Mouse (Mus musculus): ENCODE measurements around the gene Cldn4. TPM values are rescaled to one million over a fixed set of nuclear protein-coding genes. Genes with fewer than 3 reads are reported as not detected.

Gene Cldn4
- polyA plus RNA-seq, 1 experiment from 2014 or later = 3.4 TPM

DNA sequence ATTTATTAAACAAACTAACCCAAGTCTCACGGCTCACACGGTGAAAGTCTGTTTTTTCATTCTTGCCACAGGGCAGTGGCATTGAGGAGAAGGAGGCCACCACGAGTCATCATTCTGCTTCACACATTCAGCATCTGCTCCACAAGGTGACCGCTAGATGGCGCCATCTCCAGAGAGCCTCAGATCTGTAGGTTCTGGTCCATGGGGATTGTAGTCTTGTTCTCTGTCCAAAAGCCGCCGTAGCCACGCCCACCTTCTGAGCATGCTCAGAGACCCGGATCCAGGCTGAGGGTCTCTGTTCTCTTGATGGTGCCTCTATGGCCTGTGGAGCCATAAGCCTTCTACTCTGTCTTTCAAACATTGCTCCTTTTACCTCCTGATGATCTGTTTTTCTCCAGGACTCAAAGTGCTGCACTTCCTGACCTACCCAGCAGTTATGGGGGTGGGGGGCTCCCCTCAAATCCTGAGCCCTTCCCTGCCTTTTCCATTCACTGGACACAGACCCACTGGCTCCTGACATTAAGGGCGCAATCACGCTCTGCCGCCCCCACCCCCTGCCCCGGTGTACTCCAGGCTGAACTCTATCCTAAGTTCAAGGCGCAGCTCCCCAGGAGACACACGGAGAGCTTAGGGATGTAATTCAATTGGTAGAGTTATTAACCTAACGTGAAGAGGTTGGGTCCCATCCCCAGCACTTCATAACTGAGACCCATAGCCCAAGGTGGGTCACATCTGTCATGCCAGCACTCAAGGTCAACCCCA lies 28.5 kb downstream of the Cldn4 start:
- Histone ChIP-seq H3K9me3 (replicated peaks) (0 out of 2 replicates have a peak, but pooled peaks cover 3% of the 10 kb centered on the region), H3K27ac (replicated peaks) (no peak overlapping the region), H3K4me3 (no peak overlapping the region), H3K4me1 (no peaks in the 10 kb centered on the region), H3K36me3 (no peaks in the 10 kb centered on the region), H3K27me3 (ENCODE audit: low read depth, poor library complexity, severe bottlenecking) (no peaks in the 10 kb centered on the region)
- peak; percentile 41 for DNase-seq (ENCODE audit: low spot score)
- 50% methylated on average over 16 of the region's 16 CpGs for WGBS

DNA sequence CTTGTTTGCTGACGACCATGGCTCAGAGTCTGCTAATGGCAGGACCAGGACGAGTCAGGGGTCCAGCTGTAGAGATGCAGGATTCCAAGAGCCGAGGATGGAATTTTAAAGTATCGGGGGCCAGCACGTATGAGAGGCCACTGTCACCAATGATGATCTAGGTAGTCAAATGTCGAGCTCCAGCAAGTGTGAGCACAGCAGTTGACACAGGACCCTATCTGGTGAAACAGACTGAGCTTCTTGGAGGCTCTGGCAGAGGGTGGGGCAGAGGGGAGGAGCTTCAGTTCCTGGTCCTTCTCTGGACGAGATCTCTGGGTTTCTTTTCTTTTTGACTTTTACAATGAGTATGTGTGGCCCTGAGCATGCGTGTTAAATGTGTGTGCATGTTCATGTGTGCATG lies 31.4 kb downstream of the Cldn4 start, which contains the start of gene Cldn13:
Cldn13 (minus strand) TSS at position 216 of the 400 bp plus-strand sequence.
- WGBS = 86% methylated on average over 8 of the region's 8 CpGs
- no peak within 1 kb of the TSS for H3K27ac ChIP-seq (replicated peaks)

DNA sequence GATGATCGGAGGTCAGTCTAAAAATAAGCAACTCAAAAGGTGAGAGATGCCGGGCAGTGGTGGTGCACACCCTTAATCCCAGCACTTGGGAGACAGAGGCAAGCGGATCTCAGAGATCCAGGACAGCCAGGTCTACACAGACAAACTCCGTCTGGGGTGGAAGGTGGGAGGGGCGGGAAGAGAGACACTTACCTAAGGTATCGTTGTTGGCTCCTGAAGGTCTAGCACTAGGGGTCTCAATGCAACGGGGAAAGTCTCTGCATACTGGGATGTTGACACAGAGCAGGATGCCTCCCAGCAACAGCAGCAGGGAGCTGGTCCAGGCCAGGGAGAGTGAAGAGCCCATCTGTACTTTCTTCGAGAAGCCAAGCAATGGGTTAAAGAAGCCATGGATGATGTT lies 32.2 kb downstream of the Cldn4 start:
- DNase-seq (ENCODE audit: low spot score) = no peak
- Histone ChIP-seq H3K27me3 (ENCODE audit: low read depth, poor library complexity, severe bottlenecking) (no peaks in the 10 kb centered on the region), H3K9me3 (replicated peaks) (0 out of 2 replicates have a peak, but pooled peaks cover 3% of the 10 kb centered on the region), H3K27ac (replicated peaks) (no peak overlapping the region), H3K4me3 (no peak overlapping the region), H3K36me3 (no peaks in the 10 kb centered on the region), H3K4me1 (no peaks in the 10 kb centered on the region)
- 86% methylated on average over 8 of the region's 8 CpGs for WGBS

More for the DNA sequence above, 31.4 kb downstream of the Cldn4 start, which contains the start of gene Cldn13:
- no peak for DNase-seq (ENCODE audit: low spot score)
- no peak within 1 kb of the TSS for H3K4me3 ChIP-seq
- no peaks in the 10 kb centered on the region for H3K27me3 ChIP-seq (ENCODE audit: low read depth, poor library complexity, severe bottlenecking)
- no peaks in the 10 kb centered on the region for H3K36me3 ChIP-seq
- H3K4me1 ChIP-seq = no peaks in the 10 kb centered on the region
- 0 out of 2 replicates have a peak, but pooled peaks cover 3% of the 10 kb centered on the region for H3K9me3 ChIP-seq (replicated peaks)

DNA sequence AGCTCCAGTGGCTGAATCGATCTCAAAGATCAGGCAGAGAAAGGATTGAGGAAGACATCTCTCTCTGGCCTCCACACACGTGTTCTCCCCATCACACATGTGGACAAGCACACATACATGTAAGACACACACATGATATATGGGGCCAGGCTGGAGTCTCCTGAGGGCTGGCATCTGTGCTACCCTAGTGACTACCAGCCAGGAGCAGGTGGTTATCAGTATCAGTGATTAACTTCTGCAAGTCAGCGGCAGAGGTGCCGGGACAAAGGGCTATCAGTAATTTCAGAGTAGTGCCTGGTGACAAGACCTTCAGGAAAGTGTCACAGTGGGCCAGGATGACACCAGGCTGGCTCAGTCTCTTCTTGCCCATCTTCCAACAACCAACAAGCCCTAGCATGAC lies 33.0 kb downstream of the Cldn4 start:
- Histone ChIP-seq H3K4me3 (no peak overlapping the region), H3K27ac (replicated peaks) (no peak overlapping the region), H3K9me3 (replicated peaks) (0 out of 2 replicates have a peak, but pooled peaks cover 3% of the 10 kb centered on the region), H3K4me1 (no peaks in the 10 kb centered on the region), H3K36me3 (no peaks in the 10 kb centered on the region), H3K27me3 (ENCODE audit: low read depth, poor library complexity, severe bottlenecking) (no peaks in the 10 kb centered on the region)
- WGBS = 87% methylated on average over 4 of the region's 4 CpGs
- DNase-seq (ENCODE audit: low spot score) = no peak

DNA sequence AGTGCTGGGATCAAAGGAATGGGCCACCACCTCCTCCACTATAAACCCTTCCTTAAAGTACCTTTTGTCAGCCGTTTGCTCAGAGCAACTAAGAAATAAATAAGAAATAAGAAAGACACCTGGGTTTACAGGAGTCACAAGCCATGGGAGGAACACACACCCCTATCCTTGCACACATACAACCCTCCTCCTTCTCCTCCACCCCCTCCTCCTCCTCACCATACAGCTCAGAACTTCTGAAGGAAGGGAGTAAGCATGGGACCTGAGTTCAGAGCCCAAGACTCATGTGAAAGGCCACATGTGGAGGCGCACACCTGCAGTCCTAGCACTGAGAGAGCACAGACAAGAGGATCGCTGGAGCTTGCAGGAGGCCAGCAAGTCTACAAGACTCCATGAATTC lies 33.4 kb downstream of the Cldn4 start:
- Histone ChIP-seq H3K9me3 (replicated peaks) (0 out of 2 replicates have a peak, but pooled peaks cover 3% of the 10 kb centered on the region), H3K4me1 (no peaks in the 10 kb centered on the region), H3K36me3 (no peaks in the 10 kb centered on the region), H3K4me3 (0 out of 2 replicates have a peak overlapping the region, but pooled peaks have one; percentile 1), H3K27me3 (ENCODE audit: low read depth, poor library complexity, severe bottlenecking) (no peaks in the 10 kb centered on the region), H3K27ac (replicated peaks) (no peak overlapping the region)
- WGBS = 80% methylated on average over 3 of the region's 3 CpGs
- DNase-seq (ENCODE audit: low spot score) = no peak

DNA sequence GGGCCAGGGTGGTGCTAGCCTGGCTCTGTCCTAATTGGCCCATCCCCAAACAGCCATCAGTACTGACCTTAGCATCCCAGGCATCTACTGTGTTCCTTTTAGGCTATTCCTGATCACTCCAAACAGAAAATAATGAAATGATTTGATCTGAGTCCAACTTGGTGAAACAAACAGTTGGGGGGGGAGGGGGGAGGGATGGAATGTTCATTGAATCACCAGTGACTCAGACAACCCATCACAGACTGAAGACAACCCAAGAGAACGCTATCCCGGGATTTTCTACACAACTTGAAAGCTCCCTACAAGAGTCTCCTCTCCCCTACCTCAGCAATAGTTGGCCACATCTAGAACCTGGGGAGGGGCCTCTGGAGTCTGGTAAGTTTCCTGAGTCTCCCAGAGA lies 34.8 kb downstream of the Cldn4 start:
- Histone ChIP-seq H3K4me1 (peaks cover 4% of the 10 kb centered on the region; the same call in 1 of the 2 replicates), H3K27me3 (ENCODE audit: low read depth, poor library complexity, severe bottlenecking) (no peaks in the 10 kb centered on the region), H3K36me3 (no peaks in the 10 kb centered on the region), H3K4me3 (no peak overlapping the region), H3K27ac (replicated peaks) (no peak overlapping the region), H3K9me3 (replicated peaks) (no peaks in the 10 kb centered on the region)
- WGBS = 94% methylated on average over 2 of the region's 2 CpGs
- no peak for DNase-seq (ENCODE audit: low spot score)

DNA sequence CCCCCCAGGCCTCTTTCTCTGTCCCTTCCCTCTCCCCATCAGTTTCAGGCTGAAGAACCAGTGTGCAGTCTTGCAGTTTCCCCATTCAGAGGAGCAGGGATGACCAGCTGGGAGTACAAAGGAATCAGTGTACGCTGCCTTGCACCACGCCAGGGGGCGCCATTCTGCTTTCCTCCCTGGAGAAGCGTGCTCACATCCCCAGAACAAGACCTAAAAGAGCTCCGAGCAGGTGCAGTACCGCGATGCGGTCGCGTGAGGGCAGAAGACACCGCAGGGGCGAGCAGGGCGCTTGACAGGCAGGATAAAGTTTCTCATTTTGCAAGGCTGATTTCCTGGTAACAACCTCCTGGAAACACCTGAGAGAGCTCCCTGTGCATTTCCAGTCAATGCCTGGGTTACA lies 39.6 kb downstream of the Cldn4 start:
- H3K36me3 ChIP-seq = no peaks in the 10 kb centered on the region
- peaks cover 10% of the 10 kb centered on the region for H3K4me1 ChIP-seq
- H3K4me3 ChIP-seq = no peak overlapping the region
- H3K27me3 ChIP-seq (ENCODE audit: low read depth, poor library complexity, severe bottlenecking) = no peaks in the 10 kb centered on the region
- H3K9me3 ChIP-seq (replicated peaks) = no peaks in the 10 kb centered on the region
- peak; percentile 91 for DNase-seq (ENCODE audit: low spot score)
- H3K27ac ChIP-seq (replicated peaks) = no peak overlapping the region; the same call in 1 of the 2 replicates
- under 1% methylated on average over 13 of the region's 13 CpGs for WGBS

DNA sequence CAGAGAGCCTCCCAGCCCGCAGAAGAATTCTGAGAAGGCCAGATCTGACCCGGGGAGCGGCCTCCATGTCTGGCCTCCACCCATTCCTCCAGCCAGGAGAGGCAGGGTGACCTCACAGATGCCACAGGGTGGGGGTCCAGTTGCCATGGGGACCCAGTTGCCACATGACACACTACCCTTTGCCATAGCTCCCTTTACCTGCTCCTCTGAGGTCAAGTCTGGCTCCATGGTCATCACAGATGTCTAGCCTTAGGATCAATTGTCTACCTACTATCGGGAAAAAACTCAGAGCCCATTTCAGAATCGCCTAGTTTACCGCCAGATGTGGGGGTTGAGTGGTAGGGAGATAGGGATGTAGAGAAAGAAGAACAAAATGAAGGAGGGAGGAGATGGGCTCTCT lies 40.1 kb downstream of the Cldn4 start, which contains the start of gene Tmem270:
Tmem270 (minus strand) TSS at position 101 of the 400 bp plus-strand sequence.
- 73% methylated on average over 6 of the region's 6 CpGs for WGBS
- no peak for DNase-seq (ENCODE audit: low spot score)
- H3K4me1 ChIP-seq = peaks cover 11% of the 10 kb centered on the region
- no peaks in the 10 kb centered on the region for H3K9me3 ChIP-seq (replicated peaks)
- no peaks in the 10 kb centered on the region for H3K27me3 ChIP-seq (ENCODE audit: low read depth, poor library complexity, severe bottlenecking)
- H3K4me3 ChIP-seq = no peak within 1 kb of the TSS
- no peaks in the 10 kb centered on the region for H3K36me3 ChIP-seq
- H3K27ac ChIP-seq (replicated peaks) = peak within 1 kb of the TSS; percentile 2; the same call in 1 of the 2 replicates

DNA sequence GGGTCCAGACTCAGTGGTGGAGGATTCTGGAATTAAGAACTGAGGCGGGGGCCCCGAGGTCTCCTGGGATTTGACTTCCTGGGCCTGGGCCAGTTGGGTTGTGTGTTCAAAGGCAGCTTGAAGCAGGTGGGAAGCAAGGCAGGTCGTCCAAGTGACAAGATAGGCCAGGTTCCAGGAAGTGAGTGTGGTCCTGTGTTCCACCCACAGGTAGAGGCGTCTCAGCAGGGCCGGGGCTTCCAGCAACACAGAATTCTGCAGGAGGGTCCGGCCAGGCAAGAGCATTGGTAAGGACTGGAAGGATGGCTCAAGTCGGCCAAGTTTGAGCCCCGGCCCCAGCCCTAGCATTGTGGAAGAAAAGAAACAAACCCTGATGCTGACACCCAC lies 45.1 kb downstream of the Cldn4 start:
- Histone ChIP-seq H3K27me3 (ENCODE audit: low read depth, poor library complexity, severe bottlenecking) (no peaks in the 10 kb centered on the region; the same call in 1 of the 2 replicates), H3K9me3 (replicated peaks) (no peaks in the 10 kb centered on the region), H3K4me1 (peaks cover 9% of the 10 kb centered on the region), H3K27ac (replicated peaks) (no peak overlapping the region), H3K4me3 (no peak overlapping the region), H3K36me3 (no peaks in the 10 kb centered on the region)
- 73% methylated on average over 8 of the region's 8 CpGs for WGBS
- no peak for DNase-seq (ENCODE audit: low spot score)

DNA sequence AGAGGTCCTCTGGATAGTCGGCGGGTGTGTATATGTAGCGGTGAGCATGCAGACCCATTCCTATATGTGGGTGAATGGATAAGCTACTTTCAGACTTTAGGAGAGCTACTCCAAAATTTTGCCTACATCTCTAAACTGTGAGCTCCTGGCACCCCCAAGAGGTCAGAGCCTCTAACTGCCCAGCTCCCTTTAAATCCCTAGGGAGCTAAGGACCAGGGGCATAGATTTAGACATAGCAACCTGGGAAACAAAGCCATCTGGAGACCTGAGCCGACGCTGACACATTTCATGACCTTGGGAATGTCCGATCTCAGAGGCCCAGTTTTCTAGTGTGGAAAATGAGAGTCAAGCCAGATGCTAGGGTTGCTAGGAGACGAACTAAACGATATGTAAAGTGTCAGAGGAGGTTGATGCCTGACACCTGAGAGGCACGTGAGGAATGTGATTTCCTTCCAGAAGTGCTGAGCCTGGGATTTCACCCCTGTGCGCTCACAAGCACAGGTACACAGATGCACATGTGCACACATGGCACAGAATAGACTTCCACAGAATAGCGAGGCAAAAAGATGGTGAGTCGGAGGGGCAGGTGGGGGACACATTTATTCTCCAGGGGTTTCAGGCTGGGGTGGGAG lies 45.6 kb downstream of the Cldn4 start:
- H3K27me3 ChIP-seq (ENCODE audit: low read depth, poor library complexity, severe bottlenecking) = no peaks in the 10 kb centered on the region; the same call in 1 of the 2 replicates
- H3K4me1 ChIP-seq = 0 out of 2 replicates have a peak, but pooled peaks cover 6% of the 10 kb centered on the region
- no peaks in the 10 kb centered on the region for H3K36me3 ChIP-seq
- no peaks in the 10 kb centered on the region for H3K9me3 ChIP-seq (replicated peaks)
- H3K27ac ChIP-seq (replicated peaks) = no peak overlapping the region
- no peak overlapping the region for H3K4me3 ChIP-seq
- WGBS = 55% methylated on average over 12 of the region's 12 CpGs
- peak; percentile 22 for DNase-seq (ENCODE audit: low spot score)

DNA sequence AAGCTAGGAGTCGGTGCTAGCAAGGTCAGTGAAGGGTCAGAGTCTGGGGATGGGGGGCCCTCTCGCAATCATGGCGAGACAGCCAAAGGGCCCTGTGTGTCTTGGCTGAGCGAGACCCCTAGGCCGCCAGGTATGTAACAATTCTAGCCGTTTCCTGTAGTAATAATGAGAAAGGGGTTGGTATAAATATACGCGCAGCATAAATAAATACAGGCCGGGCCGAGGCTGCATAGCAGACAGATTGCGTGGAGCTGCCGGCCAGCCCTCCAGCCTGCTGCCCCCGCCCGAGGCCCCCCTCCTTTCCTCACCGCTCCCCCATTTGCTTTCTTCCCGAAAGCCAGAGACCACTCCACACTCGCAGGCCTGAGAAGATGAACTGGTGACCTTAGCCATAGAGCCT lies 49.1 kb downstream of the Cldn4 start:
- DNase-seq (ENCODE audit: low spot score) = no peak
- WGBS = 88% methylated on average over 17 of the region's 17 CpGs
- Histone ChIP-seq H3K36me3 (no peaks in the 10 kb centered on the region), H3K4me1 (0 out of 2 replicates have a peak, but pooled peaks cover 6% of the 10 kb centered on the region), H3K9me3 (replicated peaks) (no peaks in the 10 kb centered on the region), H3K4me3 (no peak overlapping the region), H3K27me3 (ENCODE audit: low read depth, poor library complexity, severe bottlenecking) (no peaks in the 10 kb centered on the region; the same call in 1 of the 2 replicates), H3K27ac (replicated peaks) (no peak overlapping the region)

DNA sequence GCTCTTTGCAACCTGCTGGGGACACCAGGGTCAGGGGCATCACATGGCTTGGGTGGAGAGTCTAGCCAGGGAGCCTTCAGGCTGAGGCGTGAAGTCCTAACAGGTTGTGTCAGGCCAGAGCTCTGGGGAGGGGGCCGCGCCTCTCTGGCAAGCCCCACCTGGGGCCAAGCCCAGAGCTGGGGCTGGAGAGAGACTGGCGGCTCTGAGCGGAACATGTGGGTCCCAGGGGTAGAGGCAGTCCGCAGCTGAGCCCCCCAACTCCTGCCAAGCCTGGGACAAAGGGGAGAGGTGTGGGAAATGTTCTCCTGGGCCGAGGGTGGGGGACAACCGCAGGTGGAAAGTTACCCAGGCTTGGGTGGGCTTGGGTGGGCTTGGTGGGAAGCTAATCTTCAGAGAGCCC lies 49.8 kb downstream of the Cldn4 start:
- Histone ChIP-seq H3K9me3 (replicated peaks) (no peaks in the 10 kb centered on the region), H3K27ac (replicated peaks) (no peak overlapping the region), H3K4me1 (0 out of 2 replicates have a peak, but pooled peaks cover 6% of the 10 kb centered on the region), H3K36me3 (no peaks in the 10 kb centered on the region), H3K27me3 (ENCODE audit: low read depth, poor library complexity, severe bottlenecking) (no peaks in the 10 kb centered on the region; the same call in 1 of the 2 replicates), H3K4me3 (no peak overlapping the region)
- 83% methylated on average over 8 of the region's 8 CpGs for WGBS
- no peak for DNase-seq (ENCODE audit: low spot score)

DNA sequence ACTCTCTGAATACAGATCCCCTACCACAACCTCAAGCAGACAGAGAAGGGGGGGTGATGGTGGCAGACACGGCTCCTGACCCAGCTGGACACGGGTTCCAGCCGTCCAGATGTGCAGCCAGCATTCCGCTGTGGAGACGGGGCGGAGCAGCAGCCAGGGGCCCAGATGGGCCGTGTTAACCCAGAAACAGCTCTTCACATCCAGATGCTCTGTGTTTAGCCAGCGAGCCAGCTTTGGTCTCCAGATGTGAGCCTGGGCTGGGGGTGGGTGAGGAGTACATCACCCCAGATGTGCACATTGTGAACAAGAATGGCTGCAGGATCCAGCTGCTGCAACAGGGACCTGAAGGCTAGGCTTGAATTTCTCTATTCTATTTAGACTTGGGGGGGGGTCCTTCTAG lies 51.4 kb downstream of the Cldn4 start:
- no peaks in the 10 kb centered on the region for H3K27me3 ChIP-seq (ENCODE audit: low read depth, poor library complexity, severe bottlenecking)
- no peaks in the 10 kb centered on the region for H3K36me3 ChIP-seq
- DNase-seq (ENCODE audit: low spot score) = peak; percentile 34
- H3K4me1 ChIP-seq = no peaks in the 10 kb centered on the region
- 77% methylated on average over 8 of the region's 8 CpGs for WGBS
- no peaks in the 10 kb centered on the region for H3K9me3 ChIP-seq (replicated peaks)
- H3K27ac ChIP-seq (replicated peaks) = no peak overlapping the region
- no peak overlapping the region for H3K4me3 ChIP-seq

Measured in midbrain, embryonic 10.5 days (tissue).